Mouse (Mus musculus): ENCODE data around the gene Snx29.

The Snx29 gene

GRCm38 (mm10) chr16:11422889-11423610 lies 100.3 kb downstream of the Snx29 start:
- no peak for TF ChIP-seq GATA4 (IDR thresholded peaks at IDR 0.05; ENCODE audit: insufficient replicate concordance, low read length)

GRCm38 (mm10) chr16:11424568-11425145 lies 101.9 kb downstream of the Snx29 start:
- no peak for TF ChIP-seq GATA4 (IDR thresholded peaks at IDR 0.05; ENCODE audit: insufficient replicate concordance, low read length)

DNA sequence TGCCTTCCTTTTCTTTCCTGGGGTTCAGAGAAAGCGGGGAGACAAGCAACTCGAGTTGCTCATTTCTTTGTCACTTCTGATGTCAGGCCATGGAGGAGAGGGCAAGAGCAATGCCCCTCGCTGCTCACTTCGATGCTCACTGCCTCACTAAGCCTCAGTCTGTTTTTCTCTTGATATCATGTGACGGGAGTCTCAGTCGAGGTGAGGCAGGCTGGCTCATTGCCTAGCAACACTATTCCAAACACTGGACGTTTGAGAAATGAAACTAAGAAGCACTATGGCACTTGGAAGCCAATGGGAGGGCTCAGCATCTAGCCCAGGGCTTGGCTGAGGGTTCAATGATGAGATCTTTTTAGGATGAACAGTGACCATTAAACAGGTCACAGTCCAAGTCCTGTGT lies 102.6 kb downstream of the Snx29 start:
- no peak for TF ChIP-seq GATA4 (IDR thresholded peaks at IDR 0.05; ENCODE audit: insufficient replicate concordance, low read length)

DNA sequence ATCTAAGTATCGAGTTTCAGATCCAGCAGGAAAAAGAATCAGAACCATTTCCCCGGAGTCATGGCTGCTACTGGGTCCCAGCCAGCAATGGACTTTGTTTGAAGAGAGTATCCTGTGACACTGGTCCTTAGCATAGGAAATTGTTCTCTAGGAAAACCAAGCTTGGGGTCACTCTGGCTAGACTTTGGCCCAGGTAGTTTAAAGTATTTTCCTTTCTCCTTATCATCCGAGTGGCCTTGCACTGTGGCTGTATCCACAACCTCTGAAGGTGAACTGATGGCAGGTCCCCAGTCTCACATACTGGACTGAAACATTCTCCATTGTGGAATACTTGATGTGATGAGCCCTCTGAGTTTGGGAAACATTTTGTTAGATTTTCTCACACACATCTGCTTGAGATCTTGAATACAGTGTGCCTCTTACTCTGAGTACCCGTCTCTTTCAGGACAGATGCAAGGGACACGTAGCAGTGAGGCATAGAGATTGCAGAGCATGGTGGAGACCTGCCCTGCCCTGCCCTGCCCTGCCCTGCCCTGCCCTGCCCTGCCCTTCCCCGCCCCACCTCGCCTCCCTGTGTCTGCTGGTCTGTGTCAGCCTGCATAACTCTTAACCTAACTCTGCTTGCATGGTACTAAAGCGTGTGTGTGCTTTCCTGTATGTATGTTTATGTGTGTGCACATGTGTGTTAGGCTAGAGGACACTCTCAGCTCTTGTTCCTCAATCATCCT lies 104.3 kb downstream of the Snx29 start:
- TF ChIP-seq GATA4 (IDR thresholded peaks at IDR 0.05; ENCODE audit: insufficient replicate concordance, low read length) = no peak

GRCm38 (mm10) chr16:11429784-11430183 lies 107.1 kb downstream of the Snx29 start:
- no peak for TF ChIP-seq GATA4 (IDR thresholded peaks at IDR 0.05; ENCODE audit: insufficient replicate concordance, low read length)

DNA sequence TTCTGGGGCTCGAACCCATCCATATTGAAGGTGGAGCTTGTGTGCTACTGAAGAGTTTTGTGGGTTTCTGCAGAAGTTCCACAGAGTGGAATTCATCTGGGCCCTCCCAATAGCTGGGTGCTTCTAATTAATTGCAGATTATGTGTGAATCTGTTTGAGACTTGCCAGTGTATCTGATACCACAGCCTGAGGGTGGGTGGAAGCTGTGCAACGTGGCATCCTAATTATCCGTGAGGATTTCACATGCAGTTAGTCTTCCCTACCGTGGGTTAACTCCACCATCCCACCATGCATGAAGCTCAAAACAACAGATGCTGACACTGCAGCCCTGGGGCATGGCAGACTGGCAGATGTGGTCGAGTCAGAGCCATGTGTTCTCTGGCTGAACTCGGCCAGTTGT lies 107.8 kb downstream of the Snx29 start:
- no peak for TF ChIP-seq GATA4 (IDR thresholded peaks at IDR 0.05; ENCODE audit: insufficient replicate concordance, low read length)

- TF ChIP-seq GATA4 (IDR thresholded peaks at IDR 0.05; ENCODE audit: insufficient replicate concordance, low read length) = no peak
Measured at GRCm38 (mm10) chr16:11433779-11434178, 111.1 kb downstream of the Snx29 start.

DNA sequence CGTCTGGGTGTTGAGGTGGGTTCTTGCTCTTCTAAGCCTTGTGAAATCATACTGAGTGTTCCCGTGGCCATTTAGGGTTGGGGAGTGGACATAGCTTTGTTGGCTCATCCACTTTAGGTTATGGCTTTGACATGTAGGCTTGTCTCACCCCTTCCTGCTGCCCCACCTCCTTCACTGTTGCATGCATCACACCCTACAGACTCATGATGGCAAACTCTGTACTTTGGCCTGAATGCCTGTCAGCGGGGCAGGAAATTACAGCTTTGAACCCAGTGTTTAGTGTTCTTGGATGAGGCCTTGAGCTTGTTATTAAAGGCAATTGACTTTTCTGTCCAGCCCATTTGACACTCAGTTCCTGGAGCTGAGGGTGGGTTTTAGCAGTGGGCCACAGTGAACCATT lies 114.9 kb downstream of the Snx29 start:
- no peak for TF ChIP-seq GATA4 (IDR thresholded peaks at IDR 0.05; ENCODE audit: insufficient replicate concordance, low read length)

DNA sequence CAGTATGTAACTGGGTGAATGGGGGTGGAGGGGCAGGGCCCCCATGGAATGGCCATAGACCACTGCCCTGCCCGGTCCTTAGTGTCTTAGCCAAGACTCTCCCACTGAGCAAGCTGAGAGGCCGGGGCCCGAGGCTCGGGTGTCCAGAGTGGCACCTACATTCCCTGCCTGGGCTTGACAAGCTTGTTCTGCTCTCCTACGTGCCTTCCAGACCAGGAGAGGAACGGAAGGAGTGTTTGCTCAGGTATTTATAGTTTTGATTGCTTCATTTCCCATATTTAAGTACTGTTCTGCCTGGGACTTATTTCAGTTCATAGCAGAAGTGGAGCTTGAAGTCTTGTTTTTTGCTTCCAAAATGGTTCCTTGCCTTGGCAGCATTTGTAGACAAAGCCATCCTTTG lies 116.7 kb downstream of the Snx29 start:
- no peak for TF ChIP-seq GATA4 (IDR thresholded peaks at IDR 0.05; ENCODE audit: insufficient replicate concordance, low read length)

DNA sequence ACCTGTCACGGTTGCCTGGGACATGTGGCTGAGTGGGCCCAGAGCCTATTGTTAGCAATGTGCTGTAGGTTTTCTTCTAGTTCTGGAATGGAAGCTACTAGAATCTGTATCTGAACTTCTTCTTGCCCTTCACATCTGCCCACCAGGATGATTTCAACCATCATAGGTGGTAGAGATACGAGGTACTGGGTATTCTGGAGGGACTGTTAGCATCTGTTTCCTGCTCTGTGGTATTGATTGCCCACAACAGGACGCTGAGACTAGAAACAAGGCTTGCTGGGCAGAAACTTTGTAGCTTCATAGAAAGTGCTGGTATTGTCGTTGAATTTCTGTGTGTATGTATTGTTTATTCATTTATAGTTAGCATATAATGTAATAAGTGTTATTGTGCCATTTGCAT lies 118.9 kb downstream of the Snx29 start:
- TF ChIP-seq GATA4 (IDR thresholded peaks at IDR 0.05; ENCODE audit: insufficient replicate concordance, low read length) = no peak

- TF ChIP-seq GATA4 (IDR thresholded peaks at IDR 0.05; ENCODE audit: insufficient replicate concordance, low read length) = no peak
Measured at GRCm38 (mm10) chr16:11442534-11442933, 119.8 kb downstream of the Snx29 start.

GRCm38 (mm10) chr16:11444626-11445025 lies 121.9 kb downstream of the Snx29 start:
- no peak for TF ChIP-seq GATA4 (IDR thresholded peaks at IDR 0.05; ENCODE audit: insufficient replicate concordance, low read length)

DNA sequence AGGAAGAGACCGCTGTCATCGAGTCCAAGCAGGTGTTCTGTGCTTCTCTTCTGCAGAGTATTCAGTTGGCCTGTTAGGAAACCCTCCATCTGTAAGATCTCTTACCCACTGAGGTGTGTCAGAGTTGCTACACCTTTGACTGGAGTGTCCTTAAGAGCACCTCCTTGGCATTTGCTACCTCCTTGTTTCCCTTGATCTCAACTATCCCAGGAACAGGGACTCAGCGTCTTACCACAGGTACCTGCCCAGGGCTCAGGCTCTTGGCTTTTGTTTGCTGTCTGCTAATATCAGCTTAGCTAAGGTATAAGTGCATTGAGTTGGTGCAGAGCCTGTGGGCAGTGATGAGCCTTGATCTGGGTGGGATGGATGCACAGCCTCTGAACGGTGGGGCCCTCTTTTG lies 124.3 kb downstream of the Snx29 start:
- TF ChIP-seq GATA4 (IDR thresholded peaks at IDR 0.05; ENCODE audit: insufficient replicate concordance, low read length) = no peak

DNA sequence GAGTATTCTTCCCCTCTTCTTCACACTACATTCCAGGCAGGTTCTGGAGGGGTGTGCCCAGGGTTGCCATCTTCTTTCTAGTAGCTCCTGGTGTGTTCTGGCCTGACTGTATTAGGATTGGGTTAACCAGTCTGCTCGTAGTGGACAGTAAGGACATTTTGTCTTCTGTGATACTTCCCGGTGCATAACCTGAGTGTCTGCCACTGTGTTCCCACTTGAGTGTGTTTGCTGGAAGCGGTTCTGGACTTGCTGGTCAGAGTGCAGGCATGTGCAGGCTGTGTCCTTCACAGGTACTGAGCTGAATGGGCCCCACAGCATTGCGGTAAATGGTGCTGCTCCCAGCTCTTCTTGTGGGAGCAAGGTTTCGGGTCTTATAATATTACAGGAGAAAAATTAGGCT lies 125.2 kb downstream of the Snx29 start:
- TF ChIP-seq GATA4 (IDR thresholded peaks at IDR 0.05; ENCODE audit: insufficient replicate concordance, low read length) = no peak

- TF ChIP-seq GATA4 (IDR thresholded peaks at IDR 0.05; ENCODE audit: insufficient replicate concordance, low read length) = no peak
Measured at GRCm38 (mm10) chr16:11449344-11449743, 126.6 kb downstream of the Snx29 start.

GRCm38 (mm10) chr16:11450626-11451025 lies 127.9 kb downstream of the Snx29 start:
- TF ChIP-seq GATA4 (IDR thresholded peaks at IDR 0.05; ENCODE audit: insufficient replicate concordance, low read length) = no peak
